Mouse (Mus musculus) forebrain, embryonic 12.5 days (tissue): Measurements from ENCODE around the gene Meis1. TPM values are rescaled to one million over a fixed set of nuclear protein-coding genes. Genes with fewer than 3 reads are reported as not detected.
A peak's percentile ranks its signal among the peaks of the same experiment; 100 is the strongest.

Source experiments
- ATAC-seq: fragments of 200-750 bp; cut with Nextera tagmentation; 2 replicates; pipeline ENCODE4 v1.8.0; 2017; ENCODE audit warnings: moderate TSS enrichment; ENCODE audit not compliant: low FRiP score
- H3K27ac ChIP-seq: fragments of 300-500 bp; sonication (generic); 2 replicates; pipeline ENCODE4 v1.5.1; 2016; ENCODE audit warnings: mild to moderate bottlenecking
- H3K27me3 ChIP-seq: fragments of 300-500 bp; sonication (generic); 2 replicates; pipeline ENCODE4 v1.6.1; 2016; ENCODE audit warnings: mild to moderate bottlenecking
- H3K36me3 ChIP-seq: fragments of 300-500 bp; sonication (generic); replicated peaks from 2 replicates; pipeline ENCODE4 v1.6.1; 2016; ENCODE audit warnings: mild to moderate bottlenecking
- H3K4me1 ChIP-seq: fragments of 300-500 bp; sonication (generic); 2 replicates; pipeline ENCODE4 v1.6.1; 2016
- H3K4me2 ChIP-seq: fragments of 300-500 bp; sonication (generic); 2 replicates; pipeline ENCODE4 v1.6.1; 2016; ENCODE audit warnings: mild to moderate bottlenecking, moderate library complexity
- H3K4me3 ChIP-seq: fragments of 300-500 bp; sonication (generic); replicated peaks from 2 replicates; pipeline ENCODE4 v1.5.1; 2016; ENCODE audit warnings: mild to moderate bottlenecking
- H3K9ac ChIP-seq: fragments of 300-500 bp; sonication (generic); 2 replicates; pipeline ENCODE4 v1.6.1; 2016; ENCODE audit warnings: mild to moderate bottlenecking
- H3K9me3 ChIP-seq: fragments of 300-500 bp; sonication (generic); 2 replicates; pipeline ENCODE4 v1.6.1; 2016
- WGBS: fragments of 180-500 bp; shearing (Covaris S2); methylation state at CpG from one replicate; pipeline ENCODE4 v1.1.7; 2016; 5-methylcytosine and 5-hydroxymethylcytosine counted together
- polyA plus RNA-seq: library from polyadenylated mRNA; unstranded; fragments of >200 nt; fragmentation: Nextera tagmentation; extraction: Ambion mirVana; gene quantifications from 2 replicates; pipeline ENCODE4 v1.2.1, GENCODE M21; 2016

The Meis1 gene
- polyA plus RNA-seq, 1 experiment from 2014 or later = 44.8 TPM

- WGBS = 79% methylated on average over 1 of the region's 1 CpGs
- no peak overlapping the region for H3K4me2 ChIP-seq
- peaks cover 4% of the 10 kb centered on the region; the same call in 1 of the 2 replicates for H3K27me3 ChIP-seq
- H3K4me3 ChIP-seq = no peak overlapping the region
- no peaks in the 10 kb centered on the region for H3K9me3 ChIP-seq
- H3K4me1 ChIP-seq = no peaks in the 10 kb centered on the region
- ATAC-seq = no peak
- no peaks in the 10 kb centered on the region for H3K36me3 ChIP-seq
- H3K9ac ChIP-seq = no peak overlapping the region
- no peak overlapping the region for H3K27ac ChIP-seq
Observed at GRCm38 (mm10) chr11:18905431-18905830, 113.4 kb downstream of the Meis1 start.

GRCm38 (mm10) chr11:18904880-18905279 lies 113.9 kb downstream of the Meis1 start:
- no peak for ATAC-seq
- no peaks in the 10 kb centered on the region for H3K36me3 ChIP-seq
- no peak overlapping the region for H3K27ac ChIP-seq
- WGBS = 97% methylated on average over 1 of the region's 1 CpGs
- no peak overlapping the region for H3K9ac ChIP-seq
- H3K4me1 ChIP-seq = no peaks in the 10 kb centered on the region
- no peak overlapping the region for H3K4me3 ChIP-seq
- H3K9me3 ChIP-seq = no peaks in the 10 kb centered on the region
- H3K4me2 ChIP-seq = no peak overlapping the region
- peaks cover 4% of the 10 kb centered on the region; the same call in 1 of the 2 replicates for H3K27me3 ChIP-seq

GRCm38 (mm10) chr11:18904285-18904684 lies 114.5 kb downstream of the Meis1 start:
- H3K36me3 ChIP-seq = no peaks in the 10 kb centered on the region
- WGBS = 89% methylated on average over 5 of the region's 5 CpGs
- ATAC-seq = no peak
- no peaks in the 10 kb centered on the region for H3K4me1 ChIP-seq
- peaks cover 4% of the 10 kb centered on the region; the same call in 1 of the 2 replicates for H3K27me3 ChIP-seq
- no peak overlapping the region for H3K27ac ChIP-seq
- no peak overlapping the region for H3K4me3 ChIP-seq
- no peak overlapping the region for H3K4me2 ChIP-seq
- H3K9me3 ChIP-seq = no peaks in the 10 kb centered on the region
- H3K9ac ChIP-seq = no peak overlapping the region

GRCm38 (mm10) chr11:18900489-18900888 lies 118.3 kb downstream of the Meis1 start:
- no peaks in the 10 kb centered on the region for H3K27me3 ChIP-seq
- no peak overlapping the region for H3K4me3 ChIP-seq
- WGBS = 53% methylated on average over 2 of the region's 2 CpGs
- H3K27ac ChIP-seq = no peak overlapping the region
- no peak overlapping the region for H3K4me2 ChIP-seq
- no peaks in the 10 kb centered on the region for H3K36me3 ChIP-seq
- H3K9ac ChIP-seq = no peak overlapping the region
- no peaks in the 10 kb centered on the region for H3K9me3 ChIP-seq
- ATAC-seq = no peak
- H3K4me1 ChIP-seq = peaks cover 7% of the 10 kb centered on the region

GRCm38 (mm10) chr11:18898862-18899261 lies 119.9 kb downstream of the Meis1 start:
- WGBS = 69% methylated on average over 4 of the region's 4 CpGs
- H3K36me3 ChIP-seq = no peaks in the 10 kb centered on the region
- H3K4me1 ChIP-seq = peaks cover 7% of the 10 kb centered on the region
- no peaks in the 10 kb centered on the region for H3K27me3 ChIP-seq
- no peak overlapping the region for H3K4me2 ChIP-seq
- H3K4me3 ChIP-seq = no peak overlapping the region
- no peaks in the 10 kb centered on the region for H3K9me3 ChIP-seq
- H3K27ac ChIP-seq = no peak overlapping the region
- H3K9ac ChIP-seq = no peak overlapping the region
- ATAC-seq = no peak

GRCm38 (mm10) chr11:18897921-18898646 lies 120.7 kb downstream of the Meis1 start:
- WGBS = 52% methylated on average over 7 of the region's 7 CpGs
- Histone ChIP-seq H3K27me3 (no peaks in the 10 kb centered on the region), H3K9me3 (no peaks in the 10 kb centered on the region), H3K27ac (no peak overlapping the region), H3K4me1 (peaks cover 7% of the 10 kb centered on the region), H3K9ac (no peak overlapping the region), H3K36me3 (no peaks in the 10 kb centered on the region), H3K4me2 (no peak overlapping the region), H3K4me3 (no peak overlapping the region)
- no peak for ATAC-seq

- Histone ChIP-seq H3K9ac (no peak overlapping the region), H3K9me3 (no peaks in the 10 kb centered on the region), H3K27me3 (no peaks in the 10 kb centered on the region), H3K36me3 (no peaks in the 10 kb centered on the region), H3K4me2 (no peak overlapping the region), H3K4me3 (no peak overlapping the region), H3K27ac (no peak overlapping the region), H3K4me1 (peaks cover 7% of the 10 kb centered on the region)
- ATAC-seq = no peak
- WGBS = 92% methylated on average over 2 of the region's 2 CpGs
Observed at GRCm38 (mm10) chr11:18897250-18897649, 121.5 kb downstream of the Meis1 start.

GRCm38 (mm10) chr11:18892470-18892869 lies 126.3 kb downstream of the Meis1 start:
- ATAC-seq = no peak
- 0 out of 2 replicates have a peak, but pooled peaks cover 10% of the 10 kb centered on the region for H3K27me3 ChIP-seq
- no peak overlapping the region for H3K27ac ChIP-seq
- H3K9ac ChIP-seq = no peak overlapping the region
- WGBS = 71% methylated on average over 2 of the region's 2 CpGs
- no peak overlapping the region for H3K4me3 ChIP-seq
- no peak overlapping the region for H3K4me2 ChIP-seq
- no peaks in the 10 kb centered on the region for H3K9me3 ChIP-seq
- H3K36me3 ChIP-seq = no peaks in the 10 kb centered on the region
- H3K4me1 ChIP-seq = no peaks in the 10 kb centered on the region

GRCm38 (mm10) chr11:18889139-18889538 lies 129.6 kb downstream of the Meis1 start:
- no peak for ATAC-seq
- Histone ChIP-seq H3K27ac (no peak overlapping the region), H3K27me3 (0 out of 2 replicates have a peak, but pooled peaks cover 24% of the 10 kb centered on the region), H3K4me2 (no peak overlapping the region), H3K9ac (no peak overlapping the region), H3K4me1 (peaks cover 19% of the 10 kb centered on the region), H3K9me3 (no peaks in the 10 kb centered on the region), H3K4me3 (no peak overlapping the region), H3K36me3 (no peaks in the 10 kb centered on the region)
- 17% methylated on average over 5 of the region's 5 CpGs for WGBS

GRCm38 (mm10) chr11:18888651-18889050 lies 130.1 kb downstream of the Meis1 start:
- no peak overlapping the region for H3K27ac ChIP-seq
- no peak for ATAC-seq
- H3K9me3 ChIP-seq = no peaks in the 10 kb centered on the region
- H3K36me3 ChIP-seq = no peaks in the 10 kb centered on the region
- no peak overlapping the region for H3K4me3 ChIP-seq
- H3K9ac ChIP-seq = no peak overlapping the region
- WGBS = 88% methylated on average over 1 of the region's 1 CpGs
- H3K4me2 ChIP-seq = no peak overlapping the region
- H3K4me1 ChIP-seq = peaks cover 24% of the 10 kb centered on the region
- H3K27me3 ChIP-seq = 0 out of 2 replicates have a peak, but pooled peaks cover 28% of the 10 kb centered on the region

- Histone ChIP-seq H3K9ac (no peak overlapping the region), H3K9me3 (no peaks in the 10 kb centered on the region), H3K4me3 (no peak overlapping the region), H3K4me2 (peak overlapping the region; percentile 9; the same call in 1 of the 2 replicates), H3K27me3 (0 out of 2 replicates have a peak, but pooled peaks cover 28% of the 10 kb centered on the region), H3K4me1 (peaks cover 47% of the 10 kb centered on the region), H3K27ac (no peak overlapping the region), H3K36me3 (no peaks in the 10 kb centered on the region)
- 10% methylated on average over 9 of the region's 9 CpGs for whole genome bisulfite sequencing
- ATAC-seq = no peak
Observed at GRCm38 (mm10) chr11:18885729-18886325, 133.0 kb downstream of the Meis1 start.

- H3K36me3 ChIP-seq = no peaks in the 10 kb centered on the region
- H3K27ac ChIP-seq = 0 out of 2 replicates have a peak overlapping the region, but pooled peaks have one; percentile 42
- whole genome bisulfite sequencing = 19% methylated on average over 6 of the region's 6 CpGs
- H3K4me3 ChIP-seq = no peak overlapping the region
- H3K27me3 ChIP-seq = 0 out of 2 replicates have a peak, but pooled peaks cover 25% of the 10 kb centered on the region
- H3K9ac ChIP-seq = no peak overlapping the region
- no peak for ATAC-seq
- H3K9me3 ChIP-seq = no peaks in the 10 kb centered on the region
- peak overlapping the region; percentile 9; the same call in 1 of the 2 replicates for H3K4me2 ChIP-seq
- peaks cover 47% of the 10 kb centered on the region for H3K4me1 ChIP-seq
Observed at GRCm38 (mm10) chr11:18885036-18885728, 133.6 kb downstream of the Meis1 start.
